Mouse (Mus musculus): ENCODE results near the gene Zfp970. TPM values are rescaled to one million over a fixed set of nuclear protein-coding genes. Genes with fewer than 3 reads are reported as not detected.

The Zfp970 gene
- polyA plus RNA-seq (2012; rRNA removed): 10.5 and 10.7 TPM in 2 replicates

DNA sequence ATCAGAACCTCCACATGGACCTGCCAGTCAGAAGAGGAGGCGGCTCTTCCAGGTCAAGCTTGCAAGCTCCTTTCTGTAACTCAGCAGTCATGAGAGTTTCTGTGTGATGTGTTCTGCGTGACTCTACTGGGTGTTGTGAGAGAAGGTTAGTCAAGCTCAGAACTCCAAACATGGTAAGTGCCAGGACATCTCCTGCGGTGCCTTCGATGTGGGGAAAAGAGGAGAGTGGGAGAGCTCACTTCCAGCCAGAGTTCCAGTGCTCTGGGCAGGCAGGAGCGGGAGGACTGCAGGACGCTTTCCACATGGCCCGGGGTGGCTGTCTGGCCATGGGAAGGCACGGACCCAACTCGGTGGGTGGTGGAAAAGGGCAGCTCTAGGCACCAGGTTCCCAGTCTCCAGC is at the start of gene Zfp970:
Gene Zfp970 (plus strand): TSS at position 58 of the 400 bp plus-strand sequence.

DNA sequence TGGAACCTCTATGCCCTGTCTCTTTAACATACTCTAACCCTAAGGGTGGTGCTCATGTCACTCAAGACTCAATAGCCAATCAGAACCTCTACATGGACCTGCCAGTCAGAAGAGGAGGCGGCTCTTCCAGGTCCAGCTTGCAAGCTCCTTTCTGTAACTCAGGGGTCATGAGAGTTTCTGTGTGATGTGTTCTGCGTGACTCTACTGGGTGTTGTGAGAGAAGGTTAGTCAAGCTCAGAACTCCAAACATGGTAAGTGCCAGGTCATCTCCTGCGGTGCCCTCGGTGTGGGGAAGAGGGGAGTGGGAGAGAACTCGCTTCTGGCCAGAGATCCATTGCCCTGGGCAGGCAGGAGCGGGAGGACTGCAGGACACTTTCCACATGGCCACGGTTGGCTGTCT is 33.5 kb downstream of the Zfp970 start, which contains the start of gene Gm14403:
Gene Gm14403 (plus strand): TSS at position 149 of the 400 bp plus-strand sequence.

Other genes starting within 250 kb of the Zfp970 start
- gene Gm14409, start 197.7 kb upstream of the Zfp970 start, polyA plus RNA-seq (2012; rRNA removed): not detected in 2 replicates
- gene Gm14412, start 140.4 kb upstream of the Zfp970 start, polyA plus RNA-seq (2012; rRNA removed): 0.43 and 0.48 TPM in 2 replicates
- 4.3 and 5.0 TPM in 2 replicates for gene Gm14418, start 66.4 kb upstream of the Zfp970 start, polyA plus RNA-seq (2012; rRNA removed)
- 2.8 and 3.2 TPM in 2 replicates for gene Gm14403, start 33.5 kb downstream of the Zfp970 start, polyA plus RNA-seq (2012; rRNA removed)
- gene Gm14406, start 113.5 kb downstream of the Zfp970 start, polyA plus RNA-seq (2012; rRNA removed): not detected in 2 replicates